In the genomic region with DNA sequence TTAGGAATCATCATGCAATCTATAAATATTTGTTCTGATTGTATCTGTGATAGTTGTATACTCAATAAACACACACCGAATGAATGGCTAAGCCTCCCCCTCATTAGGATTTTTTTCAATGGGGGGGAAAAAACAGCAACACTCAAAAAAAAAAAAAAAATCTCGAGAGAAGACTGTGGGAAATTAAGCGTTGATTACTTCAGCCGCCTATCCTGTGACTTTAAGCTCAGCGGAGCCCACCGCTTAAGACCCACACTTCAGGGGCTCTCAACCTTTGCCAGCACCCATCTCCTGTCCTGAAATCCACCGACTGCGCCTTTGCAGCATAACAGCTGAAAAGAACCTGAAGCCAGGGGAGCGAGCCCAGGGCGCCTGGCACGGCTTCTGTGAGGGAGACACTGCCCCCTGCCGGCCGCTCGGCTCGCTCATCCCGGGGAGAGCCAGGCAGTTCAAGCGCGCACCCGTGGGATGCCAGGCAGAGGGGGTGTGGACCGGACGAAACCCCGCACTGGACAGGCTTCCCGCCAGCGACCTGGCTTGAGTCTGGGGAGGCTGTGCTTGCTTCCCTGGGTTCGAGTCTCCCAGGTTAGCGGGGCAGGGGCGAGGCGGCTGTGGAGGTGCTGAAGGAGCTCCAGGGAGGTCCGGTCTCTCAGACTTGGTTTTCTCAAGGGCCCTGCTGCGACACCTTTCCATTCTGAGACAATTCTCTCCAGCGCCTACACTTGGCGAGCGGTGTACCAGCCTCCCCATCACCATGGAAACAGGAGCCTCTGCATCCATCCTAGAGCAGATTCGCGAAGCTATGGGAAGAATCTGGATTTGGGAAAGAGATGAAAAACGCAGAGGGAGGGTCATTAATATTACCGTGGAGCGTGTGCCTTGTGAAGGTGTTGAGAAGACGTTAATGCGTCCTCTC, we compare ENCODE assay signal across 8 mouse cellular contexts. TPM values are rescaled to one million over a fixed set of nuclear protein-coding genes. Genes with fewer than 3 reads are reported as not detected.
DNase-seq lines count a peak whose midpoint lies in the region; ATAC-seq lines count a peak whose summit lies in the region.

No protein-coding gene starts in this region.

- H3K9ac ChIP-seq in hindbrain, embryonic 13.5 days = peak overlapping the region; percentile 60

- 5% methylated on average over 40 of the region's 40 CpGs for WGBS in hindbrain, embryonic 13.5 days

- H3K36me3 ChIP-seq in hindbrain, embryonic 13.5 days = no peaks in the 10 kb centered on the region

- peak overlapping the region; percentile 63 for H3K4me2 ChIP-seq in hindbrain, embryonic 13.5 days

- DNase-seq in MN1 (ENCODE audit: low spot score) = peak; percentile 93
- peak; percentile 84 for DNase-seq in cerebellum, adult 9-11 months
- peak; percentile 74 to 86 for DNase-seq in frontal cortex, postnatal 14 days (ENCODE audit: low spot score in 2 of 2)
- DNase-seq in layer of hippocampus, postnatal 25 days (ENCODE audit: extremely low spot score in 1 of 2, low spot score in 1 of 2) = peak; percentile 95 to 96
- DNase-seq in lung, postnatal 14 days = peak; percentile 92
- DNase-seq in retina, adult 2 months (ENCODE audit: low read depth, low spot score) = peak; percentile 63
- peak; percentile 87 for DNase-seq in thymus, postnatal 25 days

- peak; percentile 93 for ATAC-seq in hindbrain, embryonic 13.5 days (ENCODE audit: low FRiP score)

- H3K4me1 ChIP-seq in hindbrain, embryonic 13.5 days (replicated peaks) = peaks cover 9% of the 10 kb centered on the region

- peaks cover 38% of the 10 kb centered on the region for H3K27me3 ChIP-seq in hindbrain, embryonic 13.5 days

- H3K9me3 ChIP-seq in hindbrain, embryonic 13.5 days = no peaks in the 10 kb centered on the region

- H3K27ac ChIP-seq in hindbrain, embryonic 13.5 days = peak overlapping the region; percentile 50

- H3K4me3 ChIP-seq in hindbrain, embryonic 13.5 days = peak overlapping the region; percentile 43

RNA-seq across cellular contexts. Expression of a gene that starts 8.6 kb away (rescaled TPM):
- polyA plus RNA-seq in hindbrain, embryonic 13.5 days (2015; fragmentation: Nextera tagmentation; extraction: Ambion mirVana) = 3.6 and 4.3 TPM in 2 replicates
- total RNA-seq in layer of hippocampus, postnatal 25 days (2021) = 10 to 100 TPM in 1 of 2 experiments, 1 to 10 TPM in 1; 9.0 to 11.1 TPM

RNA-seq across cellular contexts. Expression of a gene that starts 22.2 kb away (rescaled TPM):
- 7.3 and 7.4 TPM in 2 replicates for polyA plus RNA-seq in hindbrain, embryonic 13.5 days (2015; fragmentation: Nextera tagmentation; extraction: Ambion mirVana)
- total RNA-seq in layer of hippocampus, postnatal 25 days (2021) = 1 to 10 TPM; 8.3 to 9.4 TPM

RNA-seq across cellular contexts. Expression of a gene that starts 28.6 kb away (rescaled TPM):
- polyA plus RNA-seq in hindbrain, embryonic 13.5 days (2015; fragmentation: Nextera tagmentation; extraction: Ambion mirVana) = 5.1 and 6.6 TPM in 2 replicates
- 1 to 10 TPM; 1.0 to 1.5 TPM for total RNA-seq in layer of hippocampus, postnatal 25 days (2021)

RNA-seq across cellular contexts. Expression of a gene that starts 36.8 kb away (rescaled TPM):
- polyA plus RNA-seq in hindbrain, embryonic 13.5 days (2015; fragmentation: Nextera tagmentation; extraction: Ambion mirVana) = 27.5 and 28.0 TPM in 2 replicates
- total RNA-seq in layer of hippocampus, postnatal 25 days (2021) = 10 to 100 TPM; 75.8 to 79.9 TPM

Comparison
In these comparisons a context has a peak if more than half of its experiments do, and no peak if none do; other contexts are left out.
1. Peak in every context shown above with its lines: DNase-seq, ATAC-seq, H3K4me3 ChIP-seq and H3K27ac ChIP-seq.